Comparison of ENCODE assay signal across 11 mouse cellular contexts in genomic region chr3:40682404-40682803, GRCm38 (mm10). TPM values are rescaled to one million over a fixed set of nuclear protein-coding genes. Genes with fewer than 3 reads are reported as not detected.
DNase-seq lines count a peak whose midpoint lies in the region; ATAC-seq lines count a peak whose summit lies in the region.
"Had no signal": no experiment of that assay in that cellular context is flagged by ENCODE, and none has a peak within 500 bp of the region (broad histone marks: within the 10 kb centered on the region; RNA-seq: fewer than 3 reads in every experiment).

No protein-coding gene starts in this region.

- H3K27me3 ChIP-seq in embryonic facial prominence, embryonic 14.5 days (replicated peaks; ENCODE audit: control insufficient read depth, insufficient read depth, low read length), result no peaks in the 10 kb centered on the region
- no peaks in the 10 kb centered on the region for H3K27me3 ChIP-seq in embryonic facial prominence, embryonic 10.5 days (replicated peaks; ENCODE audit: low read depth, poor library complexity, severe bottlenecking)
- no peaks in the 10 kb centered on the region for H3K27me3 ChIP-seq in midbrain, embryonic 10.5 days (ENCODE audit: low read depth, poor library complexity, severe bottlenecking)
- no peaks in the 10 kb centered on the region for H3K27me3 ChIP-seq in midbrain, embryonic 16.5 days (ENCODE audit: control insufficient read depth, insufficient read depth, low read depth, low read length)
- H3K27me3 ChIP-seq in midbrain, embryonic 14.5 days (ENCODE audit: control insufficient read depth, insufficient read depth, low read length), result no peaks in the 10 kb centered on the region
- H3K27me3 ChIP-seq: limb, embryonic 15.5 days; neural tube, embryonic 12.5 days had no signal

- no peak overlapping the region for H3K9ac ChIP-seq in embryonic facial prominence, embryonic 14.5 days (ENCODE audit: low read depth, low read length)
- no peak overlapping the region for H3K9ac ChIP-seq in midbrain, embryonic 16.5 days (ENCODE audit: low read depth, low read length)
- H3K9ac ChIP-seq in midbrain, embryonic 14.5 days (replicated peaks; ENCODE audit: low read length), result no peak overlapping the region
- H3K9ac ChIP-seq: limb, embryonic 15.5 days; neural tube, embryonic 12.5 days had no signal

- H3K4me2 ChIP-seq in embryonic facial prominence, embryonic 14.5 days (ENCODE audit: low read depth, low read length), result no peak overlapping the region
- no peak overlapping the region for H3K4me2 ChIP-seq in midbrain, embryonic 16.5 days (ENCODE audit: low read length)
- H3K4me2 ChIP-seq in midbrain, embryonic 14.5 days (ENCODE audit: low read length), result no peak overlapping the region
- H3K4me2 ChIP-seq: limb, embryonic 15.5 days; neural tube, embryonic 12.5 days had no signal

- H3K36me3 ChIP-seq in embryonic facial prominence, embryonic 14.5 days (ENCODE audit: control insufficient read depth, insufficient read depth, low read length), result no peaks in the 10 kb centered on the region
- peaks cover 14% of the 10 kb centered on the region for H3K36me3 ChIP-seq in embryonic facial prominence, embryonic 10.5 days (replicated peaks)
- H3K36me3 ChIP-seq in midbrain, embryonic 10.5 days, result peaks cover 15% of the 10 kb centered on the region
- peaks cover 2% of the 10 kb centered on the region; the same call in 1 of the 2 replicates for H3K36me3 ChIP-seq in midbrain, embryonic 16.5 days (ENCODE audit: control insufficient read depth, insufficient read depth, low read length)
- no peaks in the 10 kb centered on the region for H3K36me3 ChIP-seq in midbrain, embryonic 14.5 days (ENCODE audit: control insufficient read depth, insufficient read depth, low read length)

- H3K27ac ChIP-seq in embryonic facial prominence, embryonic 14.5 days (replicated peaks; ENCODE audit: low read depth, low read length), result no peak overlapping the region
- H3K27ac ChIP-seq in embryonic facial prominence, embryonic 10.5 days (replicated peaks), result no peak overlapping the region
- peak overlapping the region; percentile 57; the same call in 1 of the 2 replicates for H3K27ac ChIP-seq in midbrain, embryonic 10.5 days (replicated peaks)
- no peak overlapping the region for H3K27ac ChIP-seq in midbrain, embryonic 16.5 days (ENCODE audit: low read length)
- no peak overlapping the region for H3K27ac ChIP-seq in midbrain, embryonic 14.5 days (replicated peaks; ENCODE audit: low read depth, low read length)
- H3K27ac ChIP-seq: limb, embryonic 15.5 days; neural tube, embryonic 12.5 days had no signal

- H3K4me3 ChIP-seq in embryonic facial prominence, embryonic 14.5 days (ENCODE audit: low read depth, low read length), result no peak overlapping the region
- no peak overlapping the region for H3K4me3 ChIP-seq in embryonic facial prominence, embryonic 10.5 days
- no peak overlapping the region for H3K4me3 ChIP-seq in midbrain, embryonic 10.5 days
- no peak overlapping the region for H3K4me3 ChIP-seq in midbrain, embryonic 16.5 days (ENCODE audit: low read depth, low read length)
- no peak overlapping the region for H3K4me3 ChIP-seq in midbrain, embryonic 14.5 days (replicated peaks; ENCODE audit: low read depth, low read length)
- H3K4me3 ChIP-seq: limb, embryonic 15.5 days; neural tube, embryonic 12.5 days had no signal

- no peak for ATAC-seq in embryonic facial prominence, embryonic 14.5 days (ENCODE audit: low read depth)
- no peak for ATAC-seq in midbrain, embryonic 16.5 days
- ATAC-seq in midbrain, embryonic 14.5 days (ENCODE audit: low FRiP score, low TSS enrichment), result no peak

- 52% methylated on average over 11 of the region's 11 CpGs for WGBS in embryonic facial prominence, embryonic 14.5 days
- 66% methylated on average over 11 of the region's 11 CpGs for WGBS in embryonic facial prominence, embryonic 10.5 days
- WGBS in midbrain, embryonic 10.5 days, result 57% methylated on average over 11 of the region's 11 CpGs
- WGBS in midbrain, embryonic 16.5 days, result 23% methylated on average over 11 of the region's 11 CpGs
- 26% methylated on average over 11 of the region's 11 CpGs for WGBS in midbrain, embryonic 14.5 days

- H3K9me3 ChIP-seq in embryonic facial prominence, embryonic 14.5 days (ENCODE audit: control insufficient read depth, low read length), result no peaks in the 10 kb centered on the region
- no peaks in the 10 kb centered on the region for H3K9me3 ChIP-seq in embryonic facial prominence, embryonic 10.5 days
- no peaks in the 10 kb centered on the region for H3K9me3 ChIP-seq in midbrain, embryonic 10.5 days (replicated peaks)
- no peaks in the 10 kb centered on the region for H3K9me3 ChIP-seq in midbrain, embryonic 16.5 days (replicated peaks; ENCODE audit: control insufficient read depth, low read length, poor library complexity, severe bottlenecking)
- no peaks in the 10 kb centered on the region for H3K9me3 ChIP-seq in midbrain, embryonic 14.5 days (ENCODE audit: control insufficient read depth, low read length)
- H3K9me3 ChIP-seq: limb, embryonic 15.5 days; neural tube, embryonic 12.5 days had no signal

- H3K4me1 ChIP-seq in embryonic facial prominence, embryonic 14.5 days (ENCODE audit: control insufficient read depth, insufficient read depth, low read length), result peaks cover 17% of the 10 kb centered on the region
- H3K4me1 ChIP-seq in embryonic facial prominence, embryonic 10.5 days, result peaks cover 40% of the 10 kb centered on the region
- peaks cover 47% of the 10 kb centered on the region for H3K4me1 ChIP-seq in midbrain, embryonic 10.5 days
- H3K4me1 ChIP-seq in midbrain, embryonic 16.5 days (ENCODE audit: control insufficient read depth, insufficient read depth, low read length), result peaks cover 12% of the 10 kb centered on the region
- H3K4me1 ChIP-seq in midbrain, embryonic 14.5 days (ENCODE audit: control insufficient read depth, insufficient read depth, low read length), result peaks cover 14% of the 10 kb centered on the region

- peak; percentile 41 for DNase-seq in embryonic facial prominence, embryonic 14.5 days (ENCODE audit: low spot score)
- DNase-seq in embryonic facial prominence, embryonic 10.5 days (ENCODE audit: low spot score), result no peak
- no peak for DNase-seq in midbrain, embryonic 10.5 days (ENCODE audit: low spot score)
- peak; percentile 54 to 64 for DNase-seq in heart, adult 18-20 months
- DNase-seq in skeletal muscle tissue, adult 2 months (ENCODE audit: low read depth, low spot score), result peak; percentile 50
- DNase-seq in midbrain, embryonic 14.5 days, result no peak
- no peak for DNase-seq in cerebellum, adult 9-10 months

RNA-seq across cellular contexts. Expression of gene Slc25a31, which starts 26.3 kb away (rescaled TPM):
- 0.64 and 0.65 TPM in 2 replicates for polyA plus RNA-seq in embryonic facial prominence, embryonic 14.5 days (2014; fragmentation: Nextera tagmentation; extraction: Ambion mirVana)
- polyA plus RNA-seq in embryonic facial prominence, embryonic 10.5 days (2016; fragmentation: Nextera tagmentation; extraction: Ambion mirVana), result 0.11 TPM in 1 of 2 replicates, not detected in the other
- polyA plus RNA-seq in midbrain, embryonic 10.5 days (2016; fragmentation: Nextera tagmentation; extraction: Ambion mirVana), result 0.10 and 0.21 TPM in 2 replicates
- polyA plus RNA-seq in midbrain, embryonic 16.5 days (2015; fragmentation: Nextera tagmentation; extraction: Ambion mirVana), result 0.28 and 0.29 TPM in 2 replicates
- under 1 TPM in 1 of 2 experiments, not detected in 1; 0.13 TPM for total RNA-seq in heart, adult 18-20 months (2021)
- 0.22 TPM in 1 of 2 replicates, not detected in the other for polyA plus RNA-seq in midbrain, embryonic 14.5 days (2014; fragmentation: Nextera tagmentation; extraction: Ambion mirVana)
- total RNA-seq: gastrocnemius, postnatal 36 days had no signal

Comparison
In these comparisons a context has a peak if more than half of its experiments do, and no peak if none do; other contexts are left out.
1. DNase-seq: peak in embryonic facial prominence, embryonic 14.5 days (single experiment), heart, adult 18-20 months (2 of 2) and skeletal muscle tissue, adult 2 months (single experiment); none in embryonic facial prominence, embryonic 10.5 days (single experiment), midbrain, embryonic 10.5 days (single experiment), midbrain, embryonic 14.5 days (single experiment) and cerebellum, adult 9-10 months (single experiment).